Mouse (Mus musculus) ES-E14 (cell line): ENCODE measurements around the gene Akap2. TPM values are rescaled to one million over a fixed set of nuclear protein-coding genes. Genes with fewer than 3 reads are reported as not detected.

ENCODE experiments used
- DNase-seq: peaks from one replicate; pipeline ENCODE4 v3.0.0-alpha.2; 2013; ENCODE audit warnings: low read depth, low spot score
- H3K27ac ChIP-seq: 2 replicates; pipeline ENCODE4 v1.5.1; 2012; ENCODE audit warnings: low read depth, mild to moderate bottlenecking, low read length, moderate library complexity, mixed read lengths; ENCODE audit not compliant: poor library complexity, insufficient read depth, severe bottlenecking
- H3K36me3 ChIP-seq: 2 replicates; pipeline ENCODE4 v1.6.1; 2012; ENCODE audit warnings: mild to moderate bottlenecking, low read length, moderate library complexity, mixed read lengths; ENCODE audit not compliant: control insufficient read depth, poor library complexity, insufficient read depth, severe bottlenecking
- H3K4me1 ChIP-seq, 2 experiments: fragments of 150-350 bp in 1 of 2; sonication (generic) in 1 of 2; 2 replicates each; pipeline ENCODE4 v1.6.1; 2012; ENCODE audit warnings: low read length in 2 of 2, mild to moderate bottlenecking in 1 of 2, mixed read lengths in 1 of 2; ENCODE audit not compliant: control insufficient read depth in 2 of 2, insufficient read depth in 2 of 2, poor library complexity in 1 of 2
- H3K4me3 ChIP-seq, 2 experiments: fragments of 150-350 bp in 1 of 2; sonication (generic) in 1 of 2; 2 replicates each; pipeline ENCODE4 v1.5.1; 2012; ENCODE audit warnings: low read length in 2 of 2, low read depth in 1 of 2, mild to moderate bottlenecking in 1 of 2, mixed read lengths in 1 of 2; ENCODE audit not compliant: insufficient read depth in 1 of 2, poor library complexity in 1 of 2, severe bottlenecking in 1 of 2
- H3K9ac ChIP-seq: 2 replicates; pipeline ENCODE4 v1.6.1; 2012; ENCODE audit warnings: low read depth, mild to moderate bottlenecking, low read length, mixed read lengths; ENCODE audit not compliant: poor library complexity, insufficient read depth, severe bottlenecking
- H3K9me3 ChIP-seq: fragments of 150-350 bp; sonication (generic); 2 replicates; pipeline ENCODE4 v1.6.1; 2012; ENCODE audit warnings: low read depth, mild to moderate bottlenecking, low read length; ENCODE audit not compliant: control insufficient read depth, insufficient read depth
- CHD2 ChIP-seq: IDR thresholded peaks from 2 replicates; pipeline ENCODE4 v1.6.1; 2014; ENCODE audit warnings: mild to moderate bottlenecking, low read depth, low read length, inconsistent platforms
- HCFC1 ChIP-seq: IDR thresholded peaks from 2 replicates; pipeline ENCODE4 v1.6.1; 2012; ENCODE audit warnings: low read length, inconsistent platforms, borderline replicate concordance; ENCODE audit not compliant: insufficient read depth
- MAFK ChIP-seq: IDR thresholded peaks from 2 replicates; pipeline ENCODE4 v1.6.1; 2014; ENCODE audit warnings: mild to moderate bottlenecking, low read depth, low read length, inconsistent platforms; ENCODE audit not compliant: insufficient read depth
- ZC3H11A ChIP-seq: IDR thresholded peaks from 2 replicates; pipeline ENCODE4 v1.6.1; 2012; ENCODE audit warnings: low read depth, mild to moderate bottlenecking, inconsistent platforms, low read length, borderline replicate concordance
- ZNF384 ChIP-seq: IDR thresholded peaks from 2 replicates; pipeline ENCODE4 v1.6.1; 2012; ENCODE audit warnings: low read depth, low read length, inconsistent platforms
- in situ Hi-C, 2 experiments: fragments of 600-800 bp; cut with MboI; formaldehyde crosslinking; loops; one replicate each; pipeline ENCODE4 v1.15.1; 2025; ENCODE audit warnings: low sequenced_read_pairs in 2 of 2, inconsistent platforms in 1 of 2; ENCODE audit not compliant: unreplicated experiment in 2 of 2
- total RNA-seq: library from RNA; depleted of rRNA; stranded (reverse); fragments of 300-350 nt; gene quantifications from 2 replicates; pipeline ENCODE4 v1.2.3, GENCODE M21; 2012

Gene Akap2
- total RNA-seq, 1 experiment, result 35.7 TPM

DNA sequence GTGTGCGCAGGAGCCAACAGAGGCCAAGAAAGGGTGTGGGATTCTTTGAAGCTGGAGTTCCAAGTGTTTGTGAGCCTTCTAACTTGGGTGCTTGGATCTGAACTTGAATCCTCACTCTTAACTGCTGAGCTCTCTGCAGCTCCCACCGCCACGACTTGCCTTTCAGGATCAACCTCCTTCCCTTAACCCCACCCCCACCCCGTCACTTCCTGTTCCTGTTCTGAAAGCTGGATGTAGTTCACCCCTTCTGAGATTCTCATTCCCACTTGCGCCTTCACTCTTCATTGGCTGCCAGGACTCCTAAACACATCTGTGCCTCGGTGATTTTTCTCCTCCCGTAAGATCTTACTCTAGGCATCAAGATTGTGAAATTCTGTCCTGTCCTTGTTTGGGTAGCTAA lies 43.1 kb upstream of the Akap2 start:
- peaks cover 0 to 7% of the 10 kb centered on the region in 2 experiments; a peak in 3 of 4 replicates for H3K4me1 ChIP-seq
- TF ChIP-seq ZNF384 (no peak), ZC3H11A (no peak), CHD2 (no peak), HCFC1 (no peak), MAFK (no peak)
- peak overlapping the region; percentile 29; the same call in 1 of the 2 replicates for H3K27ac ChIP-seq
- H3K36me3 ChIP-seq, result no peaks in the 10 kb centered on the region
- peak overlapping the region; percentile 30; the same call in 1 of the 2 replicates for H3K9ac ChIP-seq
- DNase-seq, result no peak
- in situ Hi-C loops, result loop anchor here in 1 of 2 experiments (25.0 kb wide), 2 partner anchors 213 to 413 kb away; no protein-coding TSS in a partner anchor
- peak overlapping the region; percentile 29 to 42; a peak in 3 of 4 replicates for H3K4me3 ChIP-seq
- no peaks in the 10 kb centered on the region for H3K9me3 ChIP-seq

DNA sequence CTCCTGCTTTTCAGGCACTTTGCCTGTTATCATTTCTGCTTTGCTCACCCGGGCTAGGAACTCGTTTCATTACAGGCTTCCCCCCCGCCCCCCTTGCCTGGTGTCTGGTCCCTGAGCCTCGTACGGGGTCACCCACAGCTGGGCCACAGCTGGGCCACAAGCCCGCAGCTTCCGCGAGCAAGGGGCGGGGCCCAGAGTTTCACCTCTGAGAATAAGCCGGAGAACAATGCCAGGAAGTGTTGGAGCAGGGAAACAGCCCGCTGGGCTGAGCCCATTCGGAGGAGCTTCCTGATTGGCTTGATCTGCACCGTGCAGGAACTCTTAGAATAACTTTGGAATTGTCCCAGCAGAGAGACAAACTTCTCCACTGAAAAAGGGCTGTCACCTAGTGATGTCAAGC lies 42.1 kb upstream of the Akap2 start:
- in situ Hi-C loops, result no loop called here
- no peaks in the 10 kb centered on the region for H3K9me3 ChIP-seq
- no peak for DNase-seq
- no peak for TF ChIP-seq HCFC1
- H3K4me3 ChIP-seq, result peak overlapping the region in 1 of 2 experiments; percentile 12; a peak in 1 of 4 replicates
- H3K36me3 ChIP-seq, result no peaks in the 10 kb centered on the region
- no peak overlapping the region; the same call in 1 of the 2 replicates for H3K9ac ChIP-seq
- H3K4me1 ChIP-seq, result peaks cover 0 to 7% of the 10 kb centered on the region in 2 experiments; a peak in 3 of 4 replicates
- peak overlapping the region; percentile 33; the same call in 1 of the 2 replicates for H3K27ac ChIP-seq

DNA sequence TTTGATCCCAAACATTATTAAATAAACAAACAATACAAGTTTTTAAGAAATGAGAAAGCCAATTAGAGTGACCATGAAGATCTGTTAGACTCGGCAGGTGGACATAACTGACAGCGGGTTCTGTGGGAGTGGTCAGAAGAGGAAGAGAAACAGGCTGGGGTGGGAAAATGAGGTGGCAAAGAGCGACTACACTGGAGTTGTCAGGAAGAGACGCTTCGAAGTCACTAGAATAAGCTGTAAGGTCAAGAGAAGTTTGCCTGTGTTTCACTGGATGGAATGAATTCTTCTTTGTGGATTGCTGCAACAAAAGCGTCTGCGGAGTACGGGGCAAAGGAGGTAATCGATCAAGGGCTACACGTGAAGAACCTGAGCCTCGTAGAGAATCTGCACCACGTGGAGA lies 39.5 kb upstream of the Akap2 start:
- no peak for DNase-seq
- no peaks in the 10 kb centered on the region for H3K9me3 ChIP-seq
- TF ChIP-seq ZNF384, result no peak
- TF ChIP-seq HCFC1, result no peak
- TF ChIP-seq ZC3H11A, result no peak
- TF ChIP-seq CHD2, result no peak
- no peak for TF ChIP-seq MAFK
- H3K4me3 ChIP-seq, result no peak overlapping the region
- H3K27ac ChIP-seq, result no peak overlapping the region
- H3K4me1 ChIP-seq, result peaks cover 2 to 13% of the 10 kb centered on the region in 2 experiments; a peak in 3 of 4 replicates
- H3K9ac ChIP-seq, result no peak overlapping the region
- H3K36me3 ChIP-seq, result no peaks in the 10 kb centered on the region
- in situ Hi-C loops, result no loop called here

DNA sequence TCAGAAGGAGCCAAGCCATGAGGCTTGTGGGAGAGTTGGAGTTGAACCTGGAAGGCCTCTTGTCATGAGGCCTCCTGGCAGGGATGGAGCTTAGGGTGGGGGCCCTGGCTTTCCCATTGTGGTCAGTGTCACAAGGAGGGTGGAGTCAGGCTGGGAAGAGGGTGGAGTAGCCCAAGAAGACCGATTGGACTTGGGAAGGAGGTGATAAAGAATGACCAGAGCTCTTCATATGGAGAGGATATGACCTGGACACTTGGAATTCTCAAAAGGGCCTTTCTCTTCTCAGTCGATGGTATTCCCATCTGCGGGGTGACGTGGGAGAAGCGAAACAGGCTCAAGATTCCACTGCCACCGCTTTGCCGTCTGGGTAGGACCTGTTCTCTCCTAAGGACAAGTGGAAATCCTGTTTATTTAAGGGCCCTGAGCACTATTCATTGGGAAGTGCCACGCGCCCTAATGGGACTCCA lies 38.4 kb upstream of the Akap2 start:
- no peak for DNase-seq
- TF ChIP-seq MAFK (no peak), ZC3H11A (no peak), CHD2 (no peak), HCFC1 (no peak), ZNF384 (no peak)
- no peaks in the 10 kb centered on the region for H3K36me3 ChIP-seq
- H3K27ac ChIP-seq, result no peak overlapping the region
- no peaks in the 10 kb centered on the region for H3K9me3 ChIP-seq
- H3K9ac ChIP-seq, result no peak overlapping the region
- H3K4me1 ChIP-seq, result peaks cover 2 to 16% of the 10 kb centered on the region in 2 experiments; a peak in 3 of 4 replicates
- no peak overlapping the region for H3K4me3 ChIP-seq
- in situ Hi-C loops, result no loop called here

DNA sequence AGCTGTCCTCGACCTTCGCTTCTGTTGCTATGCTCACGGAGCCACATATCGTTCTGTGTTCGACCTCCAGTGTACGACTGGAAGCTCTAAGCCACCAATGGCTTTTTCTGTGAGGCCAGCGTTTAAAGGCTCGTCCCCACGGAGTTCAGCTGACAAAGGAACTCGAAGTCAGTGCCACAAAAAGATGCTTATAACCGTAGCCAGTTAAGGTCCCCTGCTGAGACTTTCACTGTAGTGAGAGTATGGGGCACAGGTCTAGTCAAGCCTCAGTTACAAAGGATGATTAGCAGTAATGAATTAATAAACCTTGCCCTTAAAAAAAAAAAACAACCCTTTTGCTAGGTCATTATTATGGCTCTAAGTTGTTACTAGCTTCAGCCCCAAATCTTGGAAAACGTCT lies 37.3 kb upstream of the Akap2 start:
- DNase-seq, result no peak
- no peak for TF ChIP-seq ZNF384
- no peak overlapping the region for H3K9ac ChIP-seq
- no peak overlapping the region for H3K4me3 ChIP-seq
- no peaks in the 10 kb centered on the region for H3K36me3 ChIP-seq
- H3K4me1 ChIP-seq, result peaks cover 5 to 16% of the 10 kb centered on the region in 2 experiments; a peak in 3 of 4 replicates
- no peaks in the 10 kb centered on the region for H3K9me3 ChIP-seq
- H3K27ac ChIP-seq, result no peak overlapping the region
- in situ Hi-C loops, result no loop called here
